Mouse (Mus musculus): ENCODE results near the gene Il1rapl2.

The Il1rapl2 gene

DNA sequence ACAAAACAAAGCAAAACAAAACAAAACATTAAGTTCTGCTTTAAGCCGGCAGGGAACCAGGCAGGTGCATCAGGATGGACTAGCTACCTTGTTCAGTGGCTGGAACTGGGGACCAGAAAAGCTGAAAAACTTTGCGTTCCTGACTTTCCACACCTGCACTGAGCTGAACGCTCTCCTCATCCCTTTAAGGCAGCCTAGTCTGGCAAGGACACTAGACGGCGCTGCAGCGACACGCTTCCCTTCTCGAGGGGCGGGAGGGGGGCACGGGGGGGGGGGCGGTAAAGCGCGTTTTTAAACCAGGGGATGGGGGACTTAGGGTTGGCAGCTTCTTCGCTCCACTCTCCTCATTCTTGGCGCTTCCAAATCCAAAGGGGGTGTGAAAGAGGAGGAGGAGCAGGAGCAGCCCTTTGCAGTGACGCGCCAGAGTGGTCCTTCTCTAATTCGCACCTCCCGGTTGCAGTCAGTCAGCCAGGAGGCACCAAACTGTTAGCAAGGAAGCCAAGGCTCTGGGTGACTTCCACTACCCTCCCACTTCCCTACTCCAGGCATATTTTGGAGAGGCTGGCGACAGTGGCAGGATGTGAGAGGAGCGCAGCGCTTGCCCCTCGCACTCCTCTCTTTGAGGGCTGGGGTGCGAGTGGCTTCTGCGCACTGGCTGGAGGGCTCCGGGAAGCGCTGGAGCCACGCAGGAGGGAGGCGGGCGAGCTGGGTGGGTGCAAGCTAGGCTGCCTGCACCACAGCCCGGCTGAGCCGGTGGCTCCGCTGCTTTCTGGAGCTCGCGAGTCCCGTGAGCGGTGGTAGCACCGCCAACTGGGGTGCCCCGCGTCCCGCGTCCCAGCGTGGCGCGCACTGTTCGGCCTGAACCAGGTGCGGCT lies at the start of gene Il1rapl2:
TSS of gene Il1rapl2 (plus strand) at position 288 of the 875 bp plus-strand sequence.
- DNase-seq (ENCODE audit: low spot score) = peak; percentile 7

DNA sequence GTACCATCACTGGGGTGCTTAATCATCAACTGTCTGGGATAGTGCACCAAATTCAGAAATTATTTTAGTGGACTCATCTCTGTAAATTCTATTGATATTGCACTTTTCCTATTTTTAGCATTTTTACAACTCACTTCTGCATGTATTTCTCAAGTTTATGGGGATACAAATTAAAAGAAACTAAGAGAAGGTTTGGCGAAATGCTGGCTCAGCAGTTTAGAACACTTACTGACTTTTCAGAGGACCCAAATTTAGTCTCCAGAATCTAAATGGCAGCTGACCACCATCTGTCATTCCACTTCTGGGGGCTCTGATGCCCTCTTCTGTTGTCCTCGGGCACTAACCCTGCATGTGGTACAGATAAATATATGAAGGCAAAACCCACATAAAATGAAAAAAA lies 22.1 kb upstream of the Il1rapl2 start:
- DNase-seq (ENCODE audit: low spot score) = no peak

DNA sequence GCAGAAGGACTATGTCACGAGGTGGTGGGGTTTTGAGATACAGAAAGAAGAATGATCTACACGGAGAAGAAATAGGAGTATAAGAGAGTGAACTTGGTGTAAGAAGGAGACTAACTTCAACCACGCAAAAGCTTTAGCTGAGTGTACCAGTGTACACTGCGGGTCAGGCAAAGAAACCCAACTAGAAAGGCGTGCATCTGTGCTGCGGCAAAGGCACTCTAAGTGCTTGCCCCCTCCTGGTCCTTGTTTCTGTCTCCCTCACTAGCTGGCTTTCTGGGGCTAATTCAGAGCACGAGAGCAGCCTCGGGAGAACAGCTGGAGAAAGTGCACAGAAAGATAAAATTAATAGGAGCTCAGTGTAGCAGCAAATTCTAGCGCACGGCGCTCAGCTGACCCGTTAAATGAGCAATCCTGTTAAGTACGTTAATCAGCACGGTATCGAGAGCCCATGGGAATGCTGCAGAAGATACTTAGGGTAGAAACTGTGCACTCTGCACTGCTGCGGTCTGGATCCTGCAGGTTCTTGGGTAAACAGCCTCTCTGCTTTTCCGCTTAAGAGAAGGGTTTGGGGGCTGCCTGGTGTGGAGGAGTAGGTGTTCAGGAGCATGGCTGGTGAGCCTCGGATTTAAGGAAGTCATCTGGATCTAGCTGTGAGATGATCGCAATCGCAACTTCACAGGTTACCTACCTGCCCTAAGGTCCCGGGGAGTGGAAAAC lies 778 bp upstream of the Il1rapl2 start:
- no peak for DNase-seq (ENCODE audit: low spot score)

DNA sequence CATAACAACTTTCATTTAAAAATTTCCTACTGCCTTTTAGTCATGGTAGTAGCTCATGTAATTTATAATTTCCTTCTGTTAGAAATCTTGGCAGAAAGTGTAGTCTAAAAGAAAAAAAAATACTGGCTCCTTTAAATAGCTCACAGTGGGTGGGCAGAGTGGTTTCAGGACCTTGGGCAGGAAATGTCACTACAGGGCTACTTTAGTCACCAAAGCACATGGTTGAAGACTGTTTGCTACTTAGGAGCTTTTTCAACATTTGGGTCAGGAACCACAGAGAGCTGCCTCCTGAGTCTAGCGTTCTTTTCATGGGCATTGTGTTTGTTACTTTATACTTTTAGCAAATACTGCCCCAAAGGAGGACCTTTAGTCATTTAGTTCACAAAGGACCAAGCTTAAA lies 12.2 kb downstream of the Il1rapl2 start:
- DNase-seq (ENCODE audit: low spot score) = no peak

DNA sequence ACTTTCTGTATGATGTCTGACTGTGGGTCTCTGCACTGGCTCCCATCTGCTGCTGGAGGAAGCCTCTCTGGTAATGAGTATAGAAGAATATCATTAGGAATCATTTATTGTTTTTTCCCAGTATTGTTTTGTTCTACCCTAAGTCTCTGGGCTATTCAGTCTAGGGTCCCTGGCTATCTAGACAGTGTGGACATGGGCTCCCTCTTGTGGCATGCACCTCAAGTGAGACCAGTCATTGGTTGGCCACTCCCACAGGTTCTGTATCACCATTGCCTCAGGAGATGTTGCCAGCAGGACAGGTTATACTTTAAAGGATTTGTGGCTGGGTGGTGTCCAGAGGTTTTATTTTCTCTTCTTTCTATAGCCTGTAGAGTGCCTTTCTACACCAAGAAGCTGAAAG lies 50.3 kb downstream of the Il1rapl2 start:
- peak; percentile 3 for DNase-seq (ENCODE audit: low spot score)

DNA sequence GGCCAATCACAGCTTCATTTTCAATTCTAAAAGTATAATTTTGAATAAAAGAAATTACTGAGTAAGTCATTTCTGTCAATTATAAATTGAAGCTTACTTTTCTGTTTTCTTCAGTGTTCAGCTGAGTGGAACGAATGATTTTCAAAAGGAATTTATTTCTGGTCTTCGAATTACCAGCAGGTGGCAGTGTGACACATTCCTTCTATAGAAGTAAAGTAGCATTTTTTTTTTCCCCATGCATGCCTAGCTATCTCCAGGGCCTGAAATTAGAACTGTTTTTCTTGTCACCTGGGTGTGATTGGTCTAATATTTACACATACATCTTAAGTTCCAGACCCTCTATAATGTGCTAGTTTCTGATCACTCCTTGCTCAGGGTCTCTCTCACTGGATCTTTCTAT lies 96.6 kb downstream of the Il1rapl2 start:
- no peak for DNase-seq (ENCODE audit: low spot score)

DNA sequence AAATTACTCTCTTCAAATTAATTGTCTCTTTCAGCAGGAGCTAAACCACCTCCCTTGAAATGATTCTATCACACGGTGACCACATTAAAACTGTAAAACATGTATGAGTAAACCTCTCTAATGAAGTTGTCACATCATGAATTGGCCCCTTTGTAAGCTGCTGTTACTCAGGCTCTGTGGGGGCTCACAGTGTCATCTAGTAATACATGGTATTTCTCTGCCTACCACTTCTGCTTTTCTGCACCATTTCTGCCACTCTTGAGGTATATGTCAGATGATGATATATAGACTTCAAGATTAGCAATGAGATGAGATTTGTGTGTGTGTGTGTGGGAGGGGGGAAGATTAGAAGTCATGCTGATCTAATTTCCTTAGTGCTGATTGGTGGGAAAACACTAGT lies 117.6 kb downstream of the Il1rapl2 start:
- DNase-seq (ENCODE audit: low spot score) = no peak

DNA sequence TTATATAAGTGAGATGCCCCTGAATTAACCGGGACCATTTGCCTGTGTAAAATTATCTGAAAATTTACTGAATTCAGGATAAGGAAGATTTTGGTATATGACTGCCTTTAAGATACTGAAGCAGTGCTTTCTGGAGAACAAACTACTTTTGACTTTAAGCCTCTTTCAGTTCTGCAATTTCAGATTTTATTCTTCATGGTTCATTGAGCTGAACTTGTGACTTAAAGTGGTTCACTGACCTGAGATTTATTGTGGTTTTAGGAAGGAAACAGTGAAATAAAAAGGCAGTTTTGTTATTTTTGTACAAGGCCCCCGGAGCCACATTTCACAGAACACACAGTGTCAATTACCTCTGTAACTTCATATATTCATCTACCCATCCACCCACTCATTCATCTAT lies 129.6 kb downstream of the Il1rapl2 start:
- no peak for DNase-seq (ENCODE audit: low spot score)

DNA sequence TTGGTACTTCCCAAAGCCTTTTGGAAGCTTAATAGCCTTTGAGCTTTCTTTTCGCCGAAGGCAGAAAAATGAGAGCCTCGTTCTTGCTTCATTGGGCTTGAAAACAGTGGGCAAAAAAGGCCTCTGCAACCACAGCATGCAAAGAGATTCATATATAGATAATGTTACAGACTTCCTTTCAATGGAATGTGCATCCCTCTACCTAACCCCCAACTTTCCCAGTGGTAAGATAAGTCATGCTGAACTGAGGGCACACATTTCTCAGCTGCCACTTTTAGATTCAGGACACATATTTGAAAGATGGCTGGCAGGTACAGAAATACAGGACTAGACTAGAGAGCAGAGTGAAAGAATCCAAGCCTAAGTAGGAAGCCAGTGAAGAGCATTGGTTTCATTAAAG lies 185.1 kb downstream of the Il1rapl2 start:
- no peak for DNase-seq (ENCODE audit: low spot score)

DNA sequence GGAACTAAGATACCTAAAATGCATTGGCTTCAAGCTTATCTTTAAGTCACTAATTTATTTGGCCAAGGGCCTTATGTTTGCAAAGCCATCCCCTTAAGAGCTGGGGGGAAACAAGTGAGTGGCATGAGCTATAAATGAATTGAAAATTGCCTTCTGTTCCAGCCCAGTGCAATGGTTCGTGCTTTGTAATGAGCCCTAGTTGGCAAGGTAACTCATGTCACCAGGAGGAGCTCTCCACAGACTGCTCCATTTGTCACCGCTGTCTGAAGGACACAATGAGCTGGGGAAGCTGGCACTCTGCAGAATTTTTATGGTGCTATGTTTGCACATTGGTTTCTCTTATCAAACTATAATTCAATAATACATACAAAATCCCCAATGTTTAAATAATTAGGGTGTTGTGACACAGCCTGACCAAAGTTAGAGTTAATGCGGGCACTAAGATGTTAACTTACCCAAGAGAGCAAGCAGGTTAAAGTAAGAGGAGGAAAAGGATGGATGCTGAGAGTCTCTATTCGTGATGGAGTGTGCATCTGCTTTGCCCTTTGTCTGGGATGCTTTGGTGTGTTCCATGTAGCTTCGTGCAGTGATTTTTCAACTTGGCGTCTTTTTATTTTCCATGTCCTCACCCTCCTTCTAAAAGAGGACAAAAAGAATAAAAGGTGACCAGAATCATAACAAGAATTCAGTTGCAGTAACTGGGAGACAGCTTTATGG lies 235.2 kb downstream of the Il1rapl2 start:
- no peak for DNase-seq (ENCODE audit: low spot score)

DNA sequence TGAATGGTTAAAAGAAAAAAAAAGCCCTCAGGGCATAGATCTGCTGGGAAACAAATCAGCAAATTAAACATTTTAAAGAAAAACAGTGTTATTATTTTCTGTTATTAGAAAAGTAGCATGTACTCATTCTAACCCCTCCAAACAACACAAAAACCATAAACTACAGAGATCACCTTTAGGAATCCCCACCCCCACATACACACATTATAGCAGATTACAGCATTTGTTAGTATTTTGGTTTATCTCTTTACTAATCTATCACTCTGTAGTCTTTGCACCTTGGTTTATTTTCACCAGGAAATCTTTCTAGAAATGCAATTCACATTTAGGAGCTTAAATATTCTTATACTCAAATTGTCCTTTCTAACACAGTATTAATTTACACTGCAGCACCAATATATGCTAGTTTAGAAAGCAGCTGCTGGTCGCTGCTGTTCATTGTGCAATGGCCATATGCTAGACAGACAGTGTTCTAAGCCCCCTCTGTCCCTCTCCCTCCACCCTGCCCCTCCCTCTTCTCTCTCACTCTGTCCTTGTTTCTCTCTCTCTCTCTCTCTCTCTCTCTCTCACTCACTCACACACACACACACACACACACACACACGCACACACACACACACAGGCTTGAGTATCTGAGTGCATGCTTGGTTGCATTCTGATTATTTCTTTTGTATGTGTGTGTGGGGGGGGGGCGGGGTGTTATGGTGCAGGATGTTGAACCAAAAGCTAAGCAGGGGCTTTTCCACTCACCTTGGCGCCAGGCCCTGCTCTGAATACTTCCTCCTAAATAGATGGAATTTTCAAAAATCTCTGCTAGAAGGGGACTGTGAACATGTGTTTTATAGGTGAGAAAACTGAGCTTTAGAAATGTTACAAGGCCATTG lies 236.1 kb downstream of the Il1rapl2 start:
- no peak for DNase-seq (ENCODE audit: low spot score)

DNA sequence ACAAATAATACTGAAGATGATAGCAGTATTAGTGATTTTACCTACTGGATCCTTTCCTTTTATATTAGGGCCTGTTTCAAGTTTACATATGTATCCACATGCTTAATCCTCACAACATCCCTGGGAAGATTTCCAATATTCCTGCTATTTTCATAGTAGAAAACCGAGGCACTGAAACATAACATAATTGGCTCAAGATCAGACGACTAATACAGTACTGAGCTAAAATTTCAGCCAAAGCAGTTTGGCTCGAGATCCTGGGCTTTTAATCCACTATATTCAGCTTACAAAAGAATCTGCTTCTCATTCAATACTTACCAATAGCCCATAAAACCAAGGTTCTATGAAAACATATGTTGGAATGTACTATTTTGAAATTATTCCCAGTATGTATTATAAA lies 239.1 kb downstream of the Il1rapl2 start:
- no peak for DNase-seq (ENCODE audit: low spot score)

DNA sequence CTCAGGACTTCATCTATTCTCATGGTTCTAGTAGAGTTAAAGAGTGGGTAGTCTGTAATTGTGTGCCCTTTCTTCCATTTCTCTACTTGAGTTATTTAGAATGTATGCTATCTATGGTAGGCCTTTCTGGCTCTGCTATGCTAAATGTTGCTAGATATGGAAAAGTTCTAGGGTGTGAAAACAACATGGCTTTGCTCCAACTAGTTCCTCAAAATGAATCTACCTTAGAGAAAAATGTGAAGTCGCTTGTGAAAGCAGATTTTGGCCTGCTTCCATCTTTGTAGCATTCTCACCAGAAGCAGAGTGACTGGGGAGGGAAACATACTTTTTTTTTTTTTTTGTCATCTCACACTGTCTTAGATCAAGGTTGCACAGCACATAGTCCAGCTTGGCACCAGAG lies 241.7 kb downstream of the Il1rapl2 start:
- DNase-seq (ENCODE audit: low spot score) = no peak

DNA sequence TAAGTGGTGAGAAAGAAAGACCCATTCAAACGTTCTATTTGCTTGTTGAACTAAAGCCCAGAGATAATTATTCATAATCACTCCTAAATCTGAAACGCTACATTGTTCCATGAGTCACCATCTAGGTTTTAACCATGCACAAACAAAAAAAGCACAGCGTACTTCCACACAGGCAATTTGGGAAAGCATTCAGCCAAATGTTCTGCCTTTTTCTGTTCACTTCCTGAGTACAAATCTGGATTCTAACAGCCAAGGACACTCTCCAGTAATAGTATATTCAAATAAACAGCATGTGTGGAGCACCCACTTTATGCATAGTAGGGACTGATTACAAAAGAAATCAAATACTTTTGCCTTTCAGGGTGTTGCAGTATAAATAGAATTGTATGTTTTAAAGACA lies 278.5 kb downstream of the Il1rapl2 start:
- no peak for DNase-seq (ENCODE audit: low spot score)

DNA sequence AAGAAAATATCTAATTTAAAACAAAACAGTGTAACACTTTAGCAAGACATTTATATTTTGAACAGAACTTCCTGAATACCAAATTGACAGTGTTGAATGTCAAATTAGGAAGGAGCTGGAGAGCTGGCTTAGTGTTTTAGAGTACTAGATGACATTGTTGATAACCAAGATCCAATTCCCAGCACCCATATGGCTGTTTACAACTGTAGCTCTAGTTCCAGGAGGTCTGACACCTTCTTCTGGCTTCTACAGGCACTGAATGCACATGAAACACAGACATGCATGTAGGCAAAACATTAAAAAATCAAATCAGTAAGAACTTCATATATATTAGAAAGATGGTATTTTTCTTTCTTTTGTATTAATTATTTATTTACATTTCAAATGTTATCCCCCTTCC lies 353.1 kb downstream of the Il1rapl2 start:
- DNase-seq (ENCODE audit: low spot score) = no peak

DNA sequence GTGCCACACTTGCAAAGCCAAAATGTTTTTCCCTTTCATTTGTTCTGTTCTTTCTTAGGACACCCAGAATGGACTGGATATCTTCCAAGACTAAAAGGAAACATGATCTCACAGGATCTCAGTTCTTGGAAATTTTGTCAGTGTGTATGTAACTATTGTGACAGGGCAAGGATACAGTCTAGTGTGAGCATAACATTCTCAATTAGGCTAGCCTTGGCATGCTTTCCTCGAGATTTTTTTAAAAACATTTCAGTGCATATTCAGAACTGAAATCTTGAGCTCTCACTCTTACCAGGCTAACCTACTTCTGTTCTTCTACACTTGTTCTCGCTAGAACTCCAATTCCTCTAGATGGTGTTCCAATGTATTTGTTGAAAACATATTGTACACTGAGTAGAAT lies 356.4 kb downstream of the Il1rapl2 start:
- no peak for DNase-seq (ENCODE audit: low spot score)

DNA sequence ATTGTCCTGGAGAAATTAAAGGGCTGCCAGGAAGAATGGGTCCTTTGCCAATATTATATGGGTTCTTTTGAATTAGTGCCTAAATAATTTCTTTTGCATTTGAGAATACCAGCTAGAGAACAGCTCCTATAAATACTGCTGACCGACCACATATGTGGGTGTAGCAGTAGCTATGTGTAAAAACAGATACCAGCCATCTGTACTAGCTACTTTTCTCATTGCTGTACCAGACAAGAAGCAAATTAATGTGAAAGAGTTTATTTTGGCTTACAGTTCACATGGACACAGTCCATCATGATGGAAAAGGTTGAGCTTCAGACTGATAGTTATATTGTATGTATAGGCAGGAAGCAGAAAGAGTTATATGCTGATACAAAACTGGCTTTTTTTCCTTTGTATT lies 377.3 kb downstream of the Il1rapl2 start:
- DNase-seq (ENCODE audit: low spot score) = no peak

DNA sequence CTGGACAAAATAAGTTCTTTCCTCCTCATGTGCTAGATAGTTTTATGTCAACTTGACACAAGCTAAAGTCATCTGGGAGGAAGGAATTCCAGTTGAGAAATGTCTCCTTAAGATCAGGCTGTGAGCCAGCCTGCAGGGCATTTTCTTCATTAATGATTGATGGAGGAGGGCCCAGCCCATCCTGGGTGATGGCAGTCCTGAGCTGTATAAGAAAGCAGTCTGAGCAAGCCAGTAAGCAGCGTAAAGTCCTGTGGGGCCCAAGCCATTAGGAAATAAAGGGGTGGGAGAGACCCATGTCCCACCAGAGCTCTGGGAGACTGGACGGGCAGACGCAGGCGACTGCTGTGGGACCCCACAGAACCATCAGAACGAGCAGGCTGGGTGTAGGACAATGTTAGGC lies 400.9 kb downstream of the Il1rapl2 start:
- no peak for DNase-seq (ENCODE audit: low spot score)

DNA sequence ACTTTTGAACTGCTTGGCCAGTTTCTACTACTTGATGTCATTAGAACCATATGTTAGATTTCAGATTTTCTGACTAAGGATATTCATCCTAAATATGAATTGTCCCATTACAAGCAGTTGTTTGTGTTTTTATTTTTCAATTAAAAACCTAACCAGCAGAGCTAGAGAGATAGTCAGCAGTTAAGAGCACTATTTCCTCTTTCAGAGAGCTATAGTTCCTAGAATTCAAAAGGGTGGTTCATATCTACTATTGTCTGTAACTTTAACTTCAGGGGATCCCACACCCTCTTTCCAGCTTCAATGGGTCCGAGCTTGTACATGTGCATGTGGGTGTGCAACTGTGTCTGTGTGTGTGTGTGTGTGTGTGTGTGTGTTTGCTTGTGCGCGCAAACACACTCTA lies 472.7 kb downstream of the Il1rapl2 start:
- no peak for DNase-seq (ENCODE audit: low spot score)

DNA sequence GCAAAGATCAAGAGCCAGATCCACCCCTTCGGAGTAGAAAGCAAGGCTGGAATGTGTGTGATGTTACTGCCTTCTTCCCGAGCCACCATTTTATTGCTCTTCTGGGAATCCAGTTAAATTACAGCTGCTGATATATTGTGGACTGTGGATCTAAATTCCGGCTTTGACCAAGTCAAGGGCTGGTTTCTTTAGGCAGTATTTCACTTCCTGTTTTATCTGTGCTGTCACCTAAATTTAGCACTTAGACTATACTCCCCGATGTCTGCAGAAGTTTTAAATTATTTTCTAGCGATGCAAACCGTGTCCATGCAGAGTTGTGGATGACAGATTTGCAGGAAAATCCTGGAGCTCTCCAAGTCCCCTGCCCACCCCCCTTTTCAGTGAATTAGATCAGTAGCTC lies 533.5 kb downstream of the Il1rapl2 start:
- DNase-seq (ENCODE audit: low spot score) = no peak

DNA sequence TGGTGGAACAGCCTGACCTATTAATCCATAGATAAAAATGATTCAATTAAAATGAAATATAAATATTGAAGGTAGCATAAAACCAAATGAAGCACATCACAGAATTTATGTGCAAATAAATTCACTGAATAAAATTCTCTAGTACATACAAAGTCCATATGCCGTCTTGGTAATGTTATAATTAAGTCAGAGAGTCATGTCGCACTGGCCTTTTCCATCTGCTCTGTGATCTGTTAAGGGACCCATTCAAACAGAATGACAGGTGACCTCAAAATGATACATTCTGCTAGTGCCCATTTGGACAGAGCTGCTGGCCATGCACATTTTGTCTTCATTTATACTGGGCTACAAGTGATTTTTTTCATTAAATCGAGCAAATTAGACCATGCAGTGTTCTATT lies 534.3 kb downstream of the Il1rapl2 start:
- DNase-seq (ENCODE audit: low spot score) = no peak

DNA sequence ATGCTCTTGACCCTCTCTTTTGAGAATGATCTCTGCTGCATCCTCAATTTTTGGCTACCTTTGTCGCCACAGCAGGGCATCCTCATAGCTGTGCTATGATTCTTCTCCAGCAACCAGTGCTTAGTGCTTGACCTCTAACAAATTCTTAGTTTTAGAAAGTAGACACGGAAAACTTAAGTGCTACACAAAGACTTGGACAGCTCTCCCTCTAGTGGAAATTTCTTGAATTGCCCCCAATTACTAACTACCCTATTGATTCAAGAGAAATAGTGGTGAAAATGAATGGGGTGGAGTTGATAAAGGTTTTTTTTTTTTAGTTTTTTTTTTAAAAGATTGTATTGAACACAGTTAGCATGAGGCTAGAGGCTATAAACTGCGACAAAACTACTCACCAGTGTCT lies 599.7 kb downstream of the Il1rapl2 start:
- DNase-seq (ENCODE audit: low spot score) = no peak

All from ovary, postnatal 36 days (tissue).